Mouse (Mus musculus) myocyte (in vitro differentiated cells): ENCODE data around the gene Slc22a21. TPM values are rescaled to one million over a fixed set of nuclear protein-coding genes. Genes with fewer than 3 reads are reported as not detected.

ENCODE experiments used
- H3K27me3 ChIP-seq: one replicate; pipeline ENCODE4 v1.6.1; 2011; ENCODE audit not compliant: control insufficient read depth, insufficient read depth, insufficient read length
- H3K36me3 ChIP-seq: one replicate; pipeline ENCODE4 v1.6.1; 2011; ENCODE audit not compliant: control insufficient read depth, insufficient read depth
- H3K4me2 ChIP-seq: one replicate; pipeline ENCODE4 v1.6.1; 2011; ENCODE audit warnings: low read depth, control low read depth
- H3K4me3 ChIP-seq: one replicate; pipeline ENCODE4 v1.5.1; 2011; ENCODE audit warnings: mild to moderate bottlenecking, control low read depth, moderate library complexity
- H3K79me2 ChIP-seq: one replicate; pipeline ENCODE4 v1.6.1; 2011; ENCODE audit not compliant: control insufficient read depth, insufficient read depth
- H3ac ChIP-seq: one replicate; pipeline ENCODE4 v1.6.1; 2011; ENCODE audit not compliant: control insufficient read depth, insufficient read length
- CEBPB ChIP-seq: IDR thresholded peaks from 2 replicates; pipeline ENCODE4 v1.6.1; 2011; ENCODE audit warnings: mild to moderate bottlenecking, moderate library complexity; ENCODE audit not compliant: poor library complexity, insufficient read depth, severe bottlenecking
- E2F4 ChIP-seq: IDR thresholded peaks from one replicate; pipeline ENCODE4 v1.6.1; 2011; ENCODE audit warnings: mild to moderate bottlenecking, control low read depth, moderate library complexity; ENCODE audit not compliant: insufficient read depth
- MAX ChIP-seq: IDR thresholded peaks from one replicate; pipeline ENCODE4 v1.6.1; 2011; ENCODE audit warnings: low read depth, mild to moderate bottlenecking, control low read depth
- MYOD1 ChIP-seq, 3 experiments: IDR thresholded peaks; one replicate each; pipeline ENCODE4 v1.6.1; 2011; ENCODE audit warnings: control low read depth in 2 of 3, low read depth in 2 of 3, mild to moderate bottlenecking in 2 of 3, moderate library complexity in 1 of 3; ENCODE audit not compliant: insufficient read length in 2 of 3, control insufficient read depth in 1 of 3
- MYOG ChIP-seq, 3 experiments: IDR thresholded peaks; one replicate each; pipeline ENCODE4 v1.6.1; 2011; ENCODE audit warnings: control low read depth in 2 of 3, low read depth in 2 of 3, mild to moderate bottlenecking in 2 of 3; ENCODE audit not compliant: insufficient read length in 2 of 3, control insufficient read depth in 1 of 3, insufficient read depth in 1 of 3
- POLR2A ChIP-seq: IDR thresholded peaks from one replicate; pipeline ENCODE4 v1.6.1; 2011; ENCODE audit warnings: low read depth, mild to moderate bottlenecking, control low read depth, moderate library complexity; ENCODE audit not compliant: insufficient read length
- POLR2AphosphoS2 ChIP-seq: IDR thresholded peaks from one replicate; pipeline ENCODE4 v1.6.1; 2011; ENCODE audit warnings: low read depth, control low read depth; ENCODE audit not compliant: insufficient read length
- REST ChIP-seq: IDR thresholded peaks from one replicate; pipeline ENCODE4 v1.6.1; 2011; ENCODE audit warnings: mild to moderate bottlenecking, control low read depth, moderate library complexity; ENCODE audit not compliant: insufficient read depth, insufficient read length
- SRF ChIP-seq: IDR thresholded peaks from one replicate; pipeline ENCODE4 v1.6.1; 2011; ENCODE audit warnings: low read depth; ENCODE audit not compliant: control insufficient read depth, insufficient read length
- TCF12 ChIP-seq: IDR thresholded peaks from one replicate; pipeline ENCODE4 v1.6.1; 2011; ENCODE audit warnings: mild to moderate bottlenecking, control low read depth; ENCODE audit not compliant: poor library complexity, insufficient read depth, severe bottlenecking
- TCF3 ChIP-seq: IDR thresholded peaks from one replicate; pipeline ENCODE4 v1.6.1; 2011; ENCODE audit warnings: low read depth, control low read depth; ENCODE audit not compliant: insufficient read length
- USF1 ChIP-seq: IDR thresholded peaks from one replicate; pipeline ENCODE4 v1.6.1; 2011; ENCODE audit warnings: low read depth, mild to moderate bottlenecking, control low read depth, moderate library complexity
- polyA plus RNA-seq: library from polyadenylated mRNA; unstranded; fragments of >200 nt; fragmentation: generic; extraction: Trizol; gene quantifications from one replicate; pipeline ENCODE4 v1.2.1, GENCODE M21; 2012; ENCODE audit warnings: missing spikeins

Slc22a21 gene
- polyA plus RNA-seq, 1 experiment: 1.6 TPM

DNA sequence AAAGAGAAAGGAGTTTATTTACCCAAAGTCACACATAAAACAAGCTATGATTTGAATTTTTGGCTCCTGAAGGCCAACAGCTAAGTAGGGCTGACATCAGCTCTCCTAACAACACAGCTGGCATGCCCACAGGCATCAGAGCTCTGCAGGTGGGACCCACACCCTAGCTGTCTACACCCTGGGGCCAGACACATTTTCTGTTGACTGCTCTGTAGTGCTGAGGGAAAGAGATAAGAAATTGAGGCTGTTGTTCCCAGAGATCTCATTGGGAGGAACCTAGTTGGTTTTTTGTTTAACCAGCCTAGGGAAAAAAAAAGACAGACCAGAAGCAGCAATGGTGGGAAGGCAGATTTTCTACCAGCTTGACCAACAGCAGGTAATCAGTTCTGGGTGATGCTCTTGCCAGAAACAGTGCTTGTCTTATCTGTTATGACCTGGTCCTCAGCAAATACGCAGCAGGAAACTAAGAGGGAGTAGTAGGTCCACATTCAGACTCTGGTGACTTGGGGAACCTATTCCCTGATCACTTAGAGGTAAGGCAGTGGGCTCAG, 46.4 kb upstream of the Slc22a21 start:
- Histone ChIP-seq H3K27me3 (no peaks in the 10 kb centered on the region), H3K4me2 (peak overlapping the region; percentile 97), H3K4me3 (no peak overlapping the region), H3K79me2 (no peaks in the 10 kb centered on the region), H3K36me3 (no peaks in the 10 kb centered on the region), H3ac (no peak overlapping the region)
- TF ChIP-seq CEBPB: no peak
- no peak for TF ChIP-seq POLR2A
- no peak for TF ChIP-seq USF1
- no peak for TF ChIP-seq MYOG (IDR thresholded peaks at IDR 0.05; ENCODE audit: control insufficient read depth in 1 of 3, insufficient read depth in 1 of 3, insufficient read length in 2 of 3, low read depth in 2 of 3)
- TF ChIP-seq SRF: no peak
- no peak for TF ChIP-seq MYOD1 (IDR thresholded peaks at IDR 0.05; ENCODE audit: control insufficient read depth in 1 of 3, insufficient read length in 2 of 3, low read depth in 2 of 3)
- no peak for TF ChIP-seq REST
- no peak for TF ChIP-seq TCF12
- TF ChIP-seq TCF3: no peak
- no peak for TF ChIP-seq POLR2AphosphoS2
- TF ChIP-seq MAX: no peak
- TF ChIP-seq E2F4: no peak

DNA sequence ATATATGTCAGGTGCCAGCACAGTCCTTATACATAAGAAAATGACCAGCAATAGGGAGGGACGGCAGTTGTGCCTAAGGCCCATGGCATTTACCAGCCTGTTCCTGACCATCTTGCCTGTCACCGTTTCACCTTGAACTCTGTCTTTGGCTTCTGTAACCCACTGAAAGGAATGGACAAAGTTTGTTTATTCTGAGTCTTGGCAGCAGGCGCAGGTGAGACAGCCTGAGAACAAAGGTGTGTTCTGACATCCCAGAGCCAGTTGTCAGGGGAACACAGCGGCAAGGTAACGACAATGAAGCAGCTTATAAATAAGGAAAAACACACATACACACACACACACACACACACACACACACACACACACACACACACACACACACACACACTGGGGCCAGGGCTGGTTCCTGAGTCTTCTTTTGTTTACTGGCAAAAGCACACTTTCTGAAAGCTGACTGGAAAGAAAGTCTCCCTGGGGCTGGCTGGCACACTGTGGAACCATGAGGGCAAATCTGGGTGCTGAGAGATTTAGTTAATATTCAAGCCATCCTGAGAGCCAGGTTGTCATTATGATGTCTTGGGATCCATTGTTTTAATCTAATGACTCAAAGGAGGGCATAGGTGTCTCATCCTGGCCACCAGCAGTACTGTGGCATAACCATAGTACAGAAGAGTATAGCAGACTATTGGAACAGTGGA, 41.4 kb upstream of the Slc22a21 start:
- Histone ChIP-seq H3K4me2 (no peak overlapping the region), H3K27me3 (no peaks in the 10 kb centered on the region)

DNA sequence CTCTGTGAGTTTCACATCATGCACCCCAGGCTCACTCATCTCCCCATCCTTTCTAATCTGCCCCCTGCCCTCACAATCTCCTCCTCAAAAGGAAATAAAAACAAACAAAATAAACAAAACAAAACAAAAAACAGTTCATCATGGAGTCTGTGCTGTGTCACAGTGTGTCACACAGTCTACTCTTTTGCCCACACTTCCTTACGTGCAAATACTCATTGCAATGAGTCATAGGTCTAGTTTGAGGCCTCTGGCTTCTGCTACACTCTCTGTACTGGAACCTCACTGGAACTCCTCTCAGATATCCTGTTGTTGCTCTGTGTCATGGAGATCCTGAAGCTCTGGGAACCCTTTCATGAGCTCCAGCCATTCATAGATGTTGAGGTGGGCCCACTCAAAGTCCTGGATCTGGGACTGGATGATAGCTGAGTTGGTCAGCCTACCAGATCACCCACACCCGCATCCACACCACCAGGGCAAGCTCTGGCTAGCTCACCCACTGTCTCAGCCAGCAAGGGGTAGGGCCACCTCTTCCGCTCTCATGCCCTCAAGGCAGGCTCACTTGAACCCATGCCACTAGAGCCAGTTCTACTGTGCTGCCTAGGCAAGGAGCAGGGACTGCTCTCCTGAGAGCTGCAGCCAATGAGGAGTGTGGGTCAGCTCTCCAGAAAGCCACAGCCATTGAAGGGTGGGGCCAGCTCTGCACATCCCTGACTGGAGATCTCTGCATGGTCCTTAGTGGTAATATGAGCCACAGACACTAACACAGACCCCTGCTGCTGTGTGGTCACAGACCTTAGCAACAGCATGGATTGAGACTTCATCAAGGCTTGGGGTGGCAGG, 39.0 kb upstream of the Slc22a21 start:
- Histone ChIP-seq H3K4me3 (no peak overlapping the region), H3K36me3 (no peaks in the 10 kb centered on the region), H3K79me2 (no peaks in the 10 kb centered on the region), H3K27me3 (no peaks in the 10 kb centered on the region), H3ac (no peak overlapping the region), H3K4me2 (peak overlapping the region; percentile 72)
- no peak for TF ChIP-seq POLR2AphosphoS2
- no peak for TF ChIP-seq MAX
- TF ChIP-seq SRF: no peak
- TF ChIP-seq POLR2A: no peak
- TF ChIP-seq TCF12: no peak
- TF ChIP-seq USF1: no peak
- TF ChIP-seq CEBPB: no peak
- TF ChIP-seq REST: no peak
- TF ChIP-seq MYOD1 (IDR thresholded peaks at IDR 0.05; ENCODE audit: control insufficient read depth in 1 of 3, insufficient read length in 2 of 3, low read depth in 2 of 3): no peak
- no peak for TF ChIP-seq E2F4
- TF ChIP-seq TCF3: no peak
- TF ChIP-seq MYOG (IDR thresholded peaks at IDR 0.05; ENCODE audit: control insufficient read depth in 1 of 3, insufficient read depth in 1 of 3, insufficient read length in 2 of 3, low read depth in 2 of 3): no peak

More for the DNA sequence above, 41.4 kb upstream of the Slc22a21 start:
- Histone ChIP-seq H3K79me2 (no peaks in the 10 kb centered on the region), H3K4me3 (no peak overlapping the region), H3K36me3 (no peaks in the 10 kb centered on the region), H3ac (no peak overlapping the region)
- no peak for TF ChIP-seq REST
- no peak for TF ChIP-seq SRF
- no peak for TF ChIP-seq POLR2A
- no peak for TF ChIP-seq MAX
- no peak for TF ChIP-seq CEBPB
- TF ChIP-seq TCF12: no peak
- TF ChIP-seq TCF3: no peak
- TF ChIP-seq POLR2AphosphoS2: no peak

DNA sequence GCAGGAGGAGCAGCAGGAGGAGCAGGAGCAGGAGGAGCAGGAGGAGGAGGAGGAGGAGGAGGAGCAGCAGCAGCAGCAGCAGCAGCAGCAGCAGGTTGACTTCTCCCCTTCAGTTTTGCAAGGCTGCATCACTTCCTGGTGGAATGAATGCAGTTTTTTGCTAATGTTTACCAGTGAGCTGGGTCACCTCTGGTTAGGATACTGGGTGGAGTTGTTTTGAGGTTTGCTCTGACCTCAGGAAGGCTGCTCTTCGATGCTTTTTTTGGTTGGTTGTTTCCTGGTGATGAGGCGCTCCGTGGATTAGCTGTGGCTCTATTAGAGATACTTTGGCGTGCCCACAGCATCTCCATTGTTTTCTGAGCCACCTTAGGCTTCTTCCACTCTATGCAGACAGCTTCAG, 37.5 kb upstream of the Slc22a21 start:
- TF ChIP-seq POLR2A: no peak
- no peak for TF ChIP-seq MYOD1 (IDR thresholded peaks at IDR 0.05; ENCODE audit: control insufficient read depth in 1 of 3, insufficient read length in 2 of 3, low read depth in 2 of 3)
- no peak for TF ChIP-seq POLR2AphosphoS2
- no peak for TF ChIP-seq USF1
- no peak for TF ChIP-seq MYOG (IDR thresholded peaks at IDR 0.05; ENCODE audit: control insufficient read depth in 1 of 3, insufficient read depth in 1 of 3, insufficient read length in 2 of 3, low read depth in 2 of 3)
- no peak for TF ChIP-seq TCF12
- TF ChIP-seq MAX: no peak
- no peak for TF ChIP-seq E2F4
- no peak for TF ChIP-seq REST
- no peak for TF ChIP-seq TCF3
- TF ChIP-seq CEBPB: no peak
- no peak for TF ChIP-seq SRF
- H3K4me2 ChIP-seq: peak overlapping the region; percentile 72

More for the DNA sequence above, 37.5 kb upstream of the Slc22a21 start:
- Histone ChIP-seq H3K4me3 (peak overlapping the region; percentile 0), H3K27me3 (no peaks in the 10 kb centered on the region), H3ac (no peak overlapping the region), H3K79me2 (no peaks in the 10 kb centered on the region), H3K36me3 (no peaks in the 10 kb centered on the region)
